Mouse (Mus musculus) liver, embryonic 11.5 days (tissue): ENCODE measurements around the gene Ms4a4c. TPM values are rescaled to one million over a fixed set of nuclear protein-coding genes. Genes with fewer than 3 reads are reported as not detected.
"Not testable (repeated sequence)": the region's sequence is repeated elsewhere in the genome, so short reads cannot be mapped to it uniquely, and the experiment has no call there.

Source experiments
- ATAC-seq: fragments of 200-750 bp; cut with Nextera tagmentation; replicated peaks from 2 replicates; pipeline ENCODE4 v1.8.0; 2017; ENCODE audit warnings: moderate number of reproducible peaks, mild to moderate bottlenecking, moderate TSS enrichment, moderate library complexity; ENCODE audit not compliant: low FRiP score
- DNase-seq: peaks from one replicate; pipeline ENCODE4 v3.0.0-alpha.2; 2017; ENCODE audit warnings: low spot score
- H3K27ac ChIP-seq: fragments of 300-500 bp; sonication (generic); 2 replicates; pipeline ENCODE4 v1.5.1; 2014; ENCODE audit warnings: mild to moderate bottlenecking, low read depth, low read length, control low read depth
- H3K27me3 ChIP-seq: fragments of 300-500 bp; sonication (generic); replicated peaks from 2 replicates; pipeline ENCODE4 v1.6.1; 2014; ENCODE audit warnings: low read length, mixed read lengths; ENCODE audit not compliant: control insufficient read depth, insufficient read depth
- H3K36me3 ChIP-seq: fragments of 300-500 bp; sonication (generic); 2 replicates; pipeline ENCODE4 v1.6.1; 2014; ENCODE audit warnings: mild to moderate bottlenecking, low read length, moderate library complexity, mixed read lengths; ENCODE audit not compliant: control insufficient read depth, insufficient read depth
- H3K4me1 ChIP-seq: fragments of 300-500 bp; sonication (generic); replicated peaks from 2 replicates; pipeline ENCODE4 v1.6.1; 2014; ENCODE audit warnings: low read length, mixed read lengths; ENCODE audit not compliant: control insufficient read depth, insufficient read depth
- H3K4me2 ChIP-seq: fragments of 300-500 bp; sonication (generic); 2 replicates; pipeline ENCODE4 v1.6.1; 2014; ENCODE audit warnings: mild to moderate bottlenecking, control low read depth, moderate library complexity
- H3K4me3 ChIP-seq: fragments of 300-500 bp; sonication (generic); 2 replicates; pipeline ENCODE4 v1.5.1; 2014; ENCODE audit warnings: low read depth, low read length, control low read depth
- H3K9ac ChIP-seq: fragments of 300-500 bp; sonication (generic); 2 replicates; pipeline ENCODE4 v1.6.1; 2014; ENCODE audit warnings: low read depth, low read length, control low read depth
- H3K9me3 ChIP-seq: fragments of 300-500 bp; sonication (generic); 2 replicates; pipeline ENCODE4 v1.6.1; 2016; ENCODE audit warnings: low read length, inconsistent platforms, mixed read lengths; ENCODE audit not compliant: control insufficient read depth
- WGBS: fragments of 180-500 bp; shearing (Covaris S2); extraction: QIAGEN DNeasy Blood & Tissue Kit; methylation state at CpG from one replicate; pipeline ENCODE4 v1.1.7; 2014; 5-methylcytosine and 5-hydroxymethylcytosine counted together
- polyA plus RNA-seq: library from polyadenylated mRNA; unstranded; fragments of >200 nt; fragmentation: Nextera tagmentation; extraction: Ambion mirVana; gene quantifications from 2 replicates; pipeline ENCODE4 v1.2.1, GENCODE M21; 2014

Gene Ms4a4c
- polyA plus RNA-seq, 1 experiment from 2014 or later, result 0.56 TPM

- not testable (repeated sequence) for H3K9ac ChIP-seq, H3K9me3 ChIP-seq, H3K27ac ChIP-seq, H3K27me3 ChIP-seq, H3K4me3 ChIP-seq, H3K4me1 ChIP-seq, DNase-seq, ATAC-seq, H3K36me3 ChIP-seq, H3K4me2 ChIP-seq
- 61% methylated on average over 1 of the region's 1 CpGs for WGBS
Measured at GRCm38 (mm10) chr19:11431209-11431608, 26.6 kb downstream of the Ms4a4c start.

GRCm38 (mm10) chr19:11435058-11435834, 30.7 kb downstream of the Ms4a4c start:
- no peak for DNase-seq
- 86% methylated on average over 4 of the region's 4 CpGs for WGBS
- Histone ChIP-seq H3K9me3 (no peaks in the 10 kb centered on the region), H3K27ac (no peak overlapping the region), H3K36me3 (no peaks in the 10 kb centered on the region), H3K9ac (no peak overlapping the region), H3K4me1 (no peaks in the 10 kb centered on the region), H3K27me3 (no peaks in the 10 kb centered on the region), H3K4me3 (no peak overlapping the region), H3K4me2 (no peak overlapping the region)
- no peak for ATAC-seq

GRCm38 (mm10) chr19:11443338-11443737, 38.8 kb downstream of the Ms4a4c start, which contains the start of gene Ms4a4b:
TSS of gene Ms4a4b (plus strand) at chr19:11443553.
- no peak for ATAC-seq

GRCm38 (mm10) chr19:11443964-11444363, 39.4 kb downstream of the Ms4a4c start:
- H3K4me3 ChIP-seq, result no peak overlapping the region
- H3K9me3 ChIP-seq, result no peaks in the 10 kb centered on the region
- H3K27ac ChIP-seq, result no peak overlapping the region
- H3K36me3 ChIP-seq, result no peaks in the 10 kb centered on the region
- 78% methylated on average over 5 of the region's 5 CpGs for WGBS
- no peaks in the 10 kb centered on the region for H3K4me1 ChIP-seq
- H3K27me3 ChIP-seq, result no peaks in the 10 kb centered on the region
- no peak overlapping the region for H3K4me2 ChIP-seq
- no peak for DNase-seq
- H3K9ac ChIP-seq, result no peak overlapping the region
- ATAC-seq, result no peak

More at GRCm38 (mm10) chr19:11443338-11443737, 38.8 kb downstream of the Ms4a4c start, which contains the start of gene Ms4a4b:
- no peak within 1 kb of the TSS for H3K27ac ChIP-seq
- no peak for DNase-seq
- no peak within 1 kb of the TSS for H3K9ac ChIP-seq
- no peaks in the 10 kb centered on the region for H3K36me3 ChIP-seq
- H3K9me3 ChIP-seq, result no peaks in the 10 kb centered on the region
- H3K4me3 ChIP-seq, result no peak within 1 kb of the TSS
- H3K4me1 ChIP-seq, result no peaks in the 10 kb centered on the region
- H3K27me3 ChIP-seq, result no peaks in the 10 kb centered on the region
- no peak within 1 kb of the TSS for H3K4me2 ChIP-seq

GRCm38 (mm10) chr19:11447238-11447637, 42.7 kb downstream of the Ms4a4c start:
- no peak for ATAC-seq
- H3K4me2 ChIP-seq, result no peak overlapping the region

GRCm38 (mm10) chr19:11459041-11459440, 54.5 kb downstream of the Ms4a4c start:
- not testable (repeated sequence) for H3K4me2 ChIP-seq, H3K9ac ChIP-seq, H3K4me3 ChIP-seq, ATAC-seq, H3K27me3 ChIP-seq, H3K9me3 ChIP-seq, H3K27ac ChIP-seq, DNase-seq, H3K36me3 ChIP-seq, H3K4me1 ChIP-seq
- WGBS, result 73% methylated on average over 2 of the region's 4 CpGs

More at GRCm38 (mm10) chr19:11447238-11447637, 42.7 kb downstream of the Ms4a4c start:
- H3K9ac ChIP-seq, result no peak overlapping the region
- no peak overlapping the region for H3K27ac ChIP-seq
- no peaks in the 10 kb centered on the region for H3K36me3 ChIP-seq
- 74% methylated on average over 2 of the region's 2 CpGs for WGBS
- H3K4me1 ChIP-seq, result no peaks in the 10 kb centered on the region
- DNase-seq, result no peak
- H3K9me3 ChIP-seq, result no peaks in the 10 kb centered on the region
- no peak overlapping the region for H3K4me3 ChIP-seq
- no peaks in the 10 kb centered on the region for H3K27me3 ChIP-seq

GRCm38 (mm10) chr19:11464795-11465194, 60.2 kb downstream of the Ms4a4c start:
- H3K4me1 ChIP-seq, H3K9ac ChIP-seq, H3K36me3 ChIP-seq, ATAC-seq, H3K27me3 ChIP-seq, H3K4me2 ChIP-seq, H3K4me3 ChIP-seq, H3K9me3 ChIP-seq, H3K27ac ChIP-seq, DNase-seq: not testable (repeated sequence)
- WGBS, result 38% methylated on average over 1 of the region's 1 CpGs

- Histone ChIP-seq H3K9ac (no peak overlapping the region), H3K4me3 (no peak overlapping the region), H3K9me3 (no peaks in the 10 kb centered on the region), H3K27me3 (no peaks in the 10 kb centered on the region), H3K36me3 (no peaks in the 10 kb centered on the region), H3K4me1 (no peaks in the 10 kb centered on the region), H3K27ac (no peak overlapping the region), H3K4me2 (no peak overlapping the region)
- WGBS, result 66% methylated on average over 5 of the region's 5 CpGs
- ATAC-seq (no peak), DNase-seq (no peak)
Measured at GRCm38 (mm10) chr19:11466471-11466870, 61.9 kb downstream of the Ms4a4c start.

- not testable (repeated sequence) for DNase-seq, H3K9me3 ChIP-seq
Measured at GRCm38 (mm10) chr19:11468361-11468760, 63.8 kb downstream of the Ms4a4c start.

More at GRCm38 (mm10) chr19:11468361-11468760, 63.8 kb downstream of the Ms4a4c start:
- H3K27me3 ChIP-seq, H3K4me1 ChIP-seq, H3K27ac ChIP-seq, H3K36me3 ChIP-seq, H3K4me2 ChIP-seq, ATAC-seq, H3K4me3 ChIP-seq, H3K9ac ChIP-seq: not testable (repeated sequence)
- 46% methylated on average over 1 of the region's 1 CpGs for WGBS
